Mouse (Mus musculus) frontal cortex, postnatal 25 days (tissue): ENCODE results near the gene Gse1.
A peak's percentile ranks its signal among the peaks of the same experiment; 100 is the strongest.

Experiments used
- DNase-seq, 2 experiments: peaks; one replicate each; pipeline ENCODE4 v3.0.0; 2022; ENCODE audit warnings: low spot score in 2 of 2

Gene Gse1

DNA sequence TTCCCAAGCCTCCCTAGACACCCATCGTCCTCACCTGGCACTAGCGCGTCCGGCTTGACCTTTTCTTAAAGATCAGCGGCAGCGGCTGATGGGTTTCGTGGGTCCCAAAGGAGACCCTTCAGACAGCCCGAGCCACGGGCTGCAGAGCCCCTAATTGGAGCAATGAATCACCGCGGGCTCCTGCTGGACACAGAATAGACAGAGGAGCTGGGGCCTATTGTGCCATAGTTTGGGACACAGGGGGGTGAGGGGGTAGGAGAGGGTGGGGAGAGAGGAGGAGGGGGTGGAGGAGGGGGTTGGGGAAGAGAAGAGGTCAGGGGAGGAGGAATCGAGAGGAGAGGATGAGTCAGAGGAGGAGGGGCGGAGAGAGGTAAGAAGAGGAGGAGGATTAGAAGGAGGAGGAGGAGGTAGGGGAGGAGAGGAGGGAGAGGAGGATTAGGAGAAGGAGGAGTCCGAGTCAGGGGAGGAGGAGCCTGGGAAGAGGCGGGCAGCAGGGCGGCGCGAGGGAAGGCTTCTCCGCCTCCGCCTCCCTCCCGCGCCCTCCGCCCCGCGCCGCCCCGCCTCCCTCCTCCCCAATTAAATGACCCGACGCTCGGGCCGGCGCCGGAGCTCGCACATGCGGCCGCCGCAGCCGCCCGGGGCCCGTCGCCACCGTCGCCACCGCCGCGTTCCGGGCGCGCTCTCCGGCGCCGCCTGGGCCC lies at the start of gene Gse1:
Gene Gse1, plus strand, starts transcription at position 566 of the 701 bp plus-strand sequence.
- DNase-seq: no peak

DNA sequence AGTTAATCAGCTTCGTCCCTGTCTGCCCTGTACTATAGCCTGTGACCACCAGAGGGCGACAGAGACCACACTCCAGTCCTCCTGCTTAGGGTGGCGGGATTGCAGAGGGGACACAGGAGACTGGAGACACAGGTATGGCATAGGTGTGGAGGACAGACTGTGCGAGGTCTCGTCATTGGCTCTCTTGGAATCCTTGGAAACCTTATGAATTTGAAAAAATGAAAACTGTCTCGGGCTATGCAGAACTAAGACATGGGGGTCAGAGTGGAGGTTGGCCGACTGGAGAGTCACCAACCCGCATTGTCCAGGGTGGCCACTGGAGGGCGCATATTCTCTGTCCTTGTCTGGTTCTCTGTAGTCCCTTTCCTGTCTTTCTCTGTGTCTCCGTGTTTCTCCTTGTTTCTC lies 49.2 kb upstream of the Gse1 start:
- DNase-seq: peak; percentile 90 to 95

DNA sequence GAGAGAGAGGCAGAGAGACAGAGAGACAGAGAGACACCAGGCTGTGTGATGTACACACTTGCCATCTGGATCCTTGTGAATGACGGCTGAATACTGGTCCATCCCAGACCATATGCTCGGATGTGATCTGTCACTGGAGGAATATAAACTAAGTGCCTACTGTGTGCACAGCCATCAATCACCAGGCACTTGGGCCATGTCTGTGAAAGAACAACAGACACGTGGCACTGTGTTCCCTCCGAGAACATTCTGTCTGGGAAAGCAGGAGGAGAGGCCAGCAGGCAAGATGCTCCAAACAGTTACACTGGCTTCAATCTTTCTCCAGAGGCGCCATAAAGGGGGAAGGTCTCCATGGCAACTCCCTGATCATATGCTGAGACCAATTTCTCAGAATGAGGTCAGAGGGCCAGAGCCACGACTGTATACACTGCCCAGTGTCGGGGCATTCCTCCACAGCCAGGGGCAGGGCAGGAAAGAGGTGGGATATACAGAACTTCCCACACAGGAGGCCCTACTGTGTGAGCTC lies 47.7 kb upstream of the Gse1 start:
- DNase-seq: no peak

DNA sequence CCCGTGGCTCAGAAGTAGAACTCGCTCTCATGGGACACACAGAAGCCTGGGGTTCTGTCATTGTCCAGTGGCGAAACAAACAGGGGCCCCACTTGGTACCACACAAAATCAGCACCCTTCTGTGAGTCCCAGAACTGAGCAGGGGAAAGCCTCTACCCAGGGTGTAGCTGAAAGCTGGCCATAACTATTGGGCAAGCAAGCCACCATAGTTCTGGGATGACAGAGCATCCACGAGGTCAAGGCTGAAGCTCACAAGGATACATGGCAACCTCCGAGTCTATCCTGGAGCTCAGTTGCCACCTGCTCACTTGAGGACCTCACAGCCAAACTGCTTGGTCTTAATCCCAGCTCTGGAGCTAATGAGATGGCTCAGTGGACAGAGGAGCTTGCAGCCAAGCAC lies 47.0 kb upstream of the Gse1 start:
- no peak for DNase-seq

DNA sequence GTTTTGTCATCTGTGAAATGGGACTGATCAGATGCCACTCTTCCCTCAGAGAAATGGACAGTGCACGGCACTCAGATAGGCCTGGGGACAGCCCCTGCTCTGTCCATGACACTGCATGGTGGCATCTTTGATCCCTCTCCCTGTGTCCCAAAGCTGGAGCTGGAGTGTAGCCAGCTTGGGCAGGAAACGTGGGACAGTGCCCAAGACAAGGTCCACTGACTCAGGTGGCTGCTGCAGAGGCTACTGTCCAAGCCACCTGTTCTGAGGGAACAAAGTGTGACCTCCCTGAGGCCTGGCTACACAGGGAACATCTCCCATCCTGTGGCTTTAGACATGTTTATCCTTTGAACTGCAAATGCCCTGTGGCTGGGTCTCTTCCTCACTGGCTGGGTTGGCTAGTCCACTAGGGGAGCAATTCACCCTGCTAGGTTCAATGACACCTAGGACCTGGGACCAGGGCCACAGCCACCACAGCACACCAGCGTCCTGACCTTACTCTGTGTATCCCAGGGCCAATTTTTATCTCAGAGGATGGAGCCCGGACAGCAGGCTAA lies 46.3 kb upstream of the Gse1 start:
- no peak for DNase-seq

DNA sequence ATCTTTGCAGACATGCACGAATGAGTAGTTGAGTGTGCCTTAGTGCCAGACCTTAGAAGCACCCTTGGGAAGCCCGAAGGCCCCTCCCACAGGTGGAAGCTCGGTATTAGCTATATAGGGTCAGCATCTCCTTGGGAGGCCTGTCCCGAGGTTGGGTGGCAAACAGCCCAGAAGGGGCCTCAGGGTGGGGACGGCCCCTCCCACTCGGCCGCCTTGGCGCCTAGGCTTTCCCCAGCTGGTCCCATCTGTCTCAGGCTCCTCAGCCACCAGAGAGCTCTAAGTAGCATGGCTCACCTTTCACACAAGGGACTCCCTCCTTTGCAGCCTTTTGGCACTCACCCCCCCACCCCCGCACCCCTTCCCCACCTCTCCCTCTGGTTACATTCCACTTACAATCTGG lies 43.9 kb upstream of the Gse1 start:
- no peak for DNase-seq

DNA sequence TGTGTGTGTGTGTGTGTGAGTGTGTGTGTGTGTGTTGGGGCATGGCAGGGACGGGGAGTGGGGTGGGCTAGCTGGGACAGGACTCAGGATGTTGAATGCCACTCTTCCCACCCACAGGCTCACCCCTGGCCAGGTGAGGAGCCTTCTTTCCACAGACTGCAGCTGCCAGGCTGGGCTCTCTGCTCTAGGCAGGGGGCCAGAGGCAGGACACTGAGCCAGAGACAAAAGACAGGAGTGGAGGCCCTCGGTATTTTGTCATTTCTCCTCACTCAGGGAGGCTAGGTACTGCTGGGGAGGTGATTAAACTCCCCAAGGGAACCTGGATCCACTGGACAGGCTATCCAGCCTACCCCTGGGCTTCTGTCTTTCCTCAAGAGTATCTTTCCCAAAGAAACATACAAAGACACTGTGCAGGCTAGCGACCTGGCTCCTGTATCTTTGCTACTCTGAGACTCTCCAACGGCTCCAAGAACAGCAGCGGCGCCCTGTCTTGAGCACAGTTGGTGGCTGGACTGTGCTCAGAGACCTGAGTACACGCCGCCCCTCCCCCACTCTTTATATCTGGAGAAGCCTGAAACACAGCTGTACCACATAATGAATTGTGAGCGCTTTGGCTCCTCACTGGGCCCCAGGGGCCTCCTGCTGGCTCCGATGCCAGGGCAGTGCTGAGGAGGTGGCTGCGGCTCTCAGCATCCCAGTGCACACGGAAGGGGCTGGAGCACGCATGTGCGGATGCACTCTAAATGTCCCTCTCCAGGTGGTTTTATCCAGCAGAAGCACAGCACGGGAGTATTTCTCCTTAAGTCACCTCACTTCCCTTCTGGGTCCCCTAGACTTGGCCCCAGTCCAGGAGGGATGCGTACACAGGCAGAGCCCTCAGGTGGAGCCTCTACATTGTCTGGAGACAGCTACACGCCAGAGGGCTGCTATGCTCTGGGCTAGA lies 43.1 kb upstream of the Gse1 start:
- no peak for DNase-seq

DNA sequence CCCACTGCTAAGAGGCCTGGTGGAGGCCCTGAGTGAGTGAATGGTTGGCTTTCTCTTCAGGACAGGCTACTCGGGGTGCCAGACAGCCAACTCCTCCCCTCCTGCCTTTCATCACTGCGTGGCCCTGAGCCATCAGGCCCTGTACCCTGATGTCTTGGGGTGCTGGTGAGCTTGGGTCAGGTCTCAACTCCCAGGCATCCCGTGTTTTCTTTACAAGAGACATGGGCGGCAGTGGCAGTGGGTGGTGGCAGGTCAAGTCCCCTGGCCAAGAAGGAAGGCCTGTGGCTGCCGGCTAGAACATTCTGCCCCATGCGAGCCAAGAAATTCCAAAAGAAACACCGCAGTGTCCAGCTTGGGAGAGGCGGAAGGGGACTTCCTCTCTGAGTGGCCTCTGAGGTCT lies 41.8 kb upstream of the Gse1 start:
- no peak for DNase-seq

DNA sequence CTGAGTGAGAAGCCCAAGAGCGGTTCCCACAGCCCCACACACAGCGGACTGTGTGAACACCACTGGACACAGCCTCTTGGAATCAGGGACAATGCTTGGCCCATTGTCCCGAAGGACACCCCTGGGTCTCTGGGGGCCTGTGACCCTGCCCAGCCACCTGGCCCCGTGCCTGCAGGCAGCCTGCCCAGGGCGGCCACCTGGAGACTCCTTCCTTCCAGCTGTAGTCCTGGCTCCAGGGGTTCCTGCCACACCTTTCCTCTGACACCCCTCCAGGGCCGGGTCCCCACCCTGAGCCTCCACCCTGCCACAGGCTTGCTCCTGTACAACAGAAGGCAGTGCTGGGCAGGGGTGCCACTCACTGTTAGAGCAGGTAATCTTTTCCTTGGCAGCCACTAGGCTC lies 39.7 kb upstream of the Gse1 start:
- DNase-seq: no peak

DNA sequence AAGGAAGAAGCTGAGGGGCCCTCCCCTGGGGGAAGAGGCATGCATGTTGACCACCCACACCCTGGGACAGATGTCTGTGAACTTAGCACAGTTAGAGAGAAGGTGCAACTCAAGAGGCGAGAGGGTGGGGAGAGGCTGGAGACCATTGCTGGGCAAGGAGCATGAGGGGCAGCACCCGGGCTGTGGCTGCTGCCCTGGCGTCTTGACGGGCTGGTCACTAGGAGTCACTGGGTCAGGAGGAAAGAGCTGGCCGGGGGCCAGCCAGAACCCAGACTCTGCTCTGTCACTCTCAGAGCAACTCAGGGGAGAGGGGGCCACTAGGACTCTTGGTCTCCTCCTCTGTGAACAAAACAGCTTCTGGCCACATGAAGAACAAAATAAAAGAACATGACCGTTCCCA lies 38.8 kb upstream of the Gse1 start:
- DNase-seq: no peak

DNA sequence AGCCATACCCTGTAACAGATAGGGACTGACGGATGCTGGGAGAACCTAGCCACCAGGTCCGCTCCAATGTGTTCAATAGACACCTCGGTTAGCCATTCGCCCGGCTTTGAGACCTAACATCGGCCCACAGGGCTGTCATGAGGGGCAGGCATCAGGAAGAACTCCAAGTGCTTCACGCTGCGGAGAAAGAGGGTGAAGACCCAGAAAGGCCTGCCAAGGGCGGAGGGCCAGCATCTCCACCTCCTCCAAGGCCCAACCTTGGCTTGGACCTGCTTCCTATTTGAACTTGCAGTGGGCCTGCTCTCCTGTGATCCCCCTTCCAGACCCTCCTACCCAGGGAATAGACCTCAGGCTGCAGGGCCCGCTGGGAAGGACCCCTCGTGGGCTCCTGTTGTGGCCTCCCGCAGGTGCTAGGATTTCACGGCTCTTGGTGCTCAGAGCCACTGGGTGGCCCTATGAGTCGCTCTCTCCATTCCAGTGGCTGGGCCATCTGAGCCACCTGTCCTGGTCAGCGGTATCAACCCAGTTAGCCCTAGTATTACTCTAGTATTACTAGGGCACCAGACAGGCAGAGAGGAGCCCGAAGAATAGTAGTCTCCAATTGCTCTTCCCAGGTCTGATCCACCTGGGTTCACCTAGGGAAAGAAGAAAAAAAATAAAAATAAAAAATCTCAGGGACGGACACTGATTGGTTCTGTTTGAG lies 38.0 kb upstream of the Gse1 start:
- DNase-seq: no peak

DNA sequence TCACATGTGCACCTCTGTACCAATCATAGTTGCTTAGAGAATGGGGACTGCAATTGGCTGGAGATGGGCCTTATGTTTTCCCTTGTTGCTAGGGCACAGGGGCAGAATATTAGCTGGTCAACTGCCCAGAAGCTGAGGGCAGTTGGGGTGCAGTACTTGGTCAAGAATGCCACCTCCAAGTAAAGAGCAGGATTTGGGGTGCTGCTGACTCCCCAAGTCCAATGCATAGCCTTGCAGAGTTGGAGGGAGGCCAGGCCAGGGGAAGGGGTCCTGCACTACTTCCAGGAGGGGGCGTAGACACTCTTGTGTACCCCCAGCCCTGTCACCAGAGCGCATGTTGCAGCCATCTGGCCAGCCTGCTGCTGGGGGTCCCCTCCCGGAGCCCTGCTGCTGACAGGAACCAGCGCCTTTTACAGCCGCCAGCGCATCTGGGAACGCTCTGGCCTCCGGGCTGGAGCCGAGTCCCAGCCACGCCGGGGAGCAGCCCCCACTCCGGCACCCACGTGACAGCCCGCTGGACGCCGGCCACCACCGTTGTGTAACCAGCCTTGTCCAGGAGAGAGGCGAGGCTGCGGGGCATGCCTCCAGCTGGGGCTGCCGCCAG lies 37.3 kb upstream of the Gse1 start:
- DNase-seq: peak; percentile 51 to 80

DNA sequence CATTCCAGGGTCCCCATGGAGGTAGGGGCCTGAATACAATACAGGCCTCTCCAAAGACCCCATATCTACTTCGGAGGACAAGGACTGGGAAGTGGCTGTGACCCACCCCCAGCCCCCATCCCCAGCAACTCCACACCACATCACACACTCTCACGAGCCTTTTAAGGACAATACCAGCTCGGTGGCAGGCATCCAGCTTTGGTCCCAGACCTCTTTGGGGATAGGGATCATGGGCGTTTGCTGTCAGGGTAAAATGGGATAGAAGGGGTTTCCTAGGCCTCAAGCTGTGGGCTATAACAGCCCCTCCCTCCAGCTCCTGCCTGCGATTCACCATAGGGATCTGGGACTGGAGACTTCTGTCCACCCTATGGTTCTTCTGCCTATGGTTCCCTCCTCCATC lies 36.6 kb upstream of the Gse1 start:
- DNase-seq: no peak

DNA sequence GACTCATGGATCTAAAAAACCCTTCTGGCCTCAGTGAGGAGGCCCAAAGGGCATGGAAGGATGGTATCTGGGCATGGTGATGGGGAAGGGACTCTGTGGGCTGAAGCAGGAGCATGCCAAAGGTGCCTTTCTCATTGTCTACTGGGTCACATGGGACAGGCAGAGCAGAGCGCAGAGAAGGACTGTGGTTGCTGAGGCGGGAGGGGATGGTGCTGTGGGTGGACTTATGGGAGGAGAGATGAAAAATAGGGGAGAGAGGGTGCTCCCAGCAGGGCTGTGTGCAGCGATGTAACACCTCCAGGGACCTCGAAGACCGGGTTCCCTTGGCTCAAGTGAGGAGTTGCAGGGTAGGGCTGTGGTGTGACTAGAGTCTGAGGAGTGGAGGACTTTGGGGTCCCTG lies 36.1 kb upstream of the Gse1 start:
- no peak for DNase-seq

DNA sequence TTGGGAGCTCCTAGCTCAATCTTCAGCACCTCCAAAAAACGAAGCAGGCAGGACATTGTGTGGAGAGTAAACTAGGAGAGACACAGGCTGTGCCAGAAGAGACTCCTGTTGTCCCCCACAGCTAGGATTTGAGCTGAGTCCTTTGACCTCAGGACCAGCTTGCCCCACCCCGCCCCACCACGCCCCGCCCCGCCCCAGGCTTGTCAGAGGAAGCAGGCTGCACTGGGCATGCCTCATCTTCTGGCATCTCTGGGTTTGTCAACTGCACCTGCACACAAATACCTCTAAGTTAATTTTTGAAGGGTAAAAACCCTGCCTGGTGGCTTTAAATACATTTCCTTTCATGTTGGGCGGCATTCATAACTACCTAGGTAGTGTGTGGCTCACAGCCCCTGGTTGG lies 26.9 kb upstream of the Gse1 start:
- no peak for DNase-seq

DNA sequence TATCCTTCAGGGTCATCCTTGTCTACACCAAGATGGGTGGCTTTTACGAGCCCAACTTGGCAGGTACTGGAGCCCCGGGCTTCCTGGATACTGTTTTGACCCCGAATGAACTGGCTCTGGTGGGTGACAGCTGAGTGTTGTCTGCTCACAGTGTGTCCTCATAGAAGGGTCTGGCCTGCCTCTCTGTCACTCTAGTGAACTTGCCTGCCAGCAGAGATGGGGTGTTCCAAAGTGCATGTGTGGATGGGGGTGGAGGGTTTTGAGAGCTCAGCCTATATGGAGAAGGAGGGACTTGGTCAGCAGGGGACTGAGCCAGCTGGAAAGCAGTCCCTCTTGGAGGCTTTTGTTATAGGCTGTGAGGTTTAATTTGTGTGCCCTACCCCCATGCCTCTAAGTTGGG lies 25.7 kb upstream of the Gse1 start:
- DNase-seq: no peak

DNA sequence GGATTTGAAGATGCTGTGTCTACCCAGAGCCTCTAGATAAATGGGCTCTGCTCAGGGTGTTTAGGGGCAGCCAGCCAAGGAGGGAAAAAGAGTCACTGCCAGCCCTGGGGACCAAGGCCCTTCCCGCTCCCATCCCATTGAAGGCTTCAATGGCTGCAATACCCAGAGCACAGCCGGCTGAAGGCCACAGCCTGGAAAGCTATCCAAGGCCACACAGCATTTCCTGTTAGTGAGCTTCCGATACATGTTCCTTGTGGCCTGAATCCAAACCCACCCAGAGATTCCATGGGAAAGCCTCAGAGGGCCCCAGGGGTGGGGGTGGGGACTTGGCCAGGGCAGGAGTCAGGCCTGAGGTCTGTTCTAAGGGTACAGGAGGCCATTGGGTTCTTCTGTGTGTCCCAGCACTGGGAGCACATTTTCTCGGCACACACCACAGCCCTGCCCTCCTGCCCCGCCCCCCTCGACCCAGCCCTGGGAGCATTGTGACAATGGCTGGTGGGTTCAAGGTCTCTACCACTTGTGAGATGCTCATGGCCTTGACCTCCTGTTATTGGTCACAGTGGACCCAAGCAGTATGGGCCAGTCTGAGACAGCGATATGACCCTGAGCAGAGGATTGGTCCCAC lies 23.4 kb upstream of the Gse1 start:
- no peak for DNase-seq

DNA sequence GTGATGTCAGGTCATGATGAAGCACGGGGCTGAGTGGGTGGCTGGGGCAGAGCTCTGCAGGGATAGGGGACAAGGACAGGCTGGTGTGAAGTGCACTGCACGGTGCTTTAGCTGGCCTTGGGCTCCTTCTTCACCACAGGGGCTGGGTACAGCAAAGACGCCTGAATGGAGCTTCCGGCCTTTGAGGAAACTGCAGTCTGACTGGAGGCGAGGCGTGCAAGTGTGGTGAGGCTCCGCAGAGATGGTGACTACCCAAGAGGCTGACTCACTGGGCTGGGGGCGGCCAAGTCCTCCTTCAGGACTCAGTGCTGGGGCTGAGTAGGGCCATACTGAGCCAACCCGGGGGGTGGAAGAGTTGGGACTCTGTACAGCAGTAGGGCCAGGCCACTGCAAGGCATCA lies 22.3 kb upstream of the Gse1 start:
- DNase-seq: no peak

DNA sequence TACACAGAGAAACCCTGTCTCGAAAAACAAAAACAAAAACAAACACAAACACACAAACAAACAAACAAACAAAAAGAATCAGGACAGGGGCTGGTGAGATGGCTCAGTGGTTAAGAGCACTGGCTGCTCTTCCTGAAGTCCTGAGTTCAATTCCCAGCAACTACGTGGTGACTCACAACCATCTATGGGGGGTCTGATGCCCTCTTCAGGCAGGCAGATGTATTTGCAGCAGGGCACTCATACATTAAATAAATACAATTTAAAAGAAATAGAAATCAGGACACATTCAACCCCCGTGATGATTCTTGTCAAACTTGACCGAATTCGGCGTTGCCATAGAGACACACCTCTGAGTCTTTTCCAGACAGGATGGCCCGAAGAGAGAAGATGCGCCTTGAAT lies 20.9 kb upstream of the Gse1 start:
- no peak for DNase-seq

DNA sequence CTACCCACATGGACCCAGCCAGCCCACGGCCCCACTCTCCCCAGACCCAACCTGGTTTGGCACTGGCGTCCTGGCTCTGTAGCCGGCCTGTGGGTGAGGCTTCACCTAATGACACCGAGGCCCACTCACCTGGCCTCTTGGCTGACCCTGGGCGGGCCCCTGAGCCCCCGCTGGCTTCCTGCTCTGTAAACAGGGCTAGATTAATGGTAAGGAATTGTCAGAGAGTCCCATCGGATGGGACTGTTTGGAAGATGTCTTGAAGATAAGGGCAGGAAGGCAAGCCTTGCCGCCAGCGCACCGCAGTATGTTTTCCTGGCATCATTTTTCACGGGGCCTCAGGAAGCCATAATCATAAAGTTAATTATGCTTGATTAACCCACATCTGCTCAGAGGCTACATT lies 20.1 kb upstream of the Gse1 start:
- DNase-seq: no peak

DNA sequence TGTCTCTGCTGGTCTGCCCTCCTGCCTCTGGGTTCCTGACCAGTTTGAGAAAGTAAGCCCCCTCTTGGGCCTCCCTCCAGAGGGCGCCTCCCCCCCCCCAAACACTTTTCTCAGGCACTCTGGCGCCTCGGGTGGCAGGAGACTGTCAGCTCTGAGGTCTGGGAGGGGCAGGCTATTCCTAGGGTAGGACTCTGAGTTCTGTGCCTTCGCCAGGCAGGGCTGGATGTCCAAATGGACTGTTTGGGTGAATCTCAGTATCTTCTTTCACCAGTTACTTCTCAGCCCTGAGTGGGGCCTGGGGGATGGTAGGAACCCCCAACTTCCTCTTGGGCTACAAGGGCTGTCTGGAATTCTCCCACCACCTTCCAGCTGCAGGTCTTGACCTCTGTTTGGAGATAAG lies 16.9 kb upstream of the Gse1 start:
- DNase-seq: no peak
